Mouse (Mus musculus): ENCODE data around the gene Cuedc1.

DNA sequence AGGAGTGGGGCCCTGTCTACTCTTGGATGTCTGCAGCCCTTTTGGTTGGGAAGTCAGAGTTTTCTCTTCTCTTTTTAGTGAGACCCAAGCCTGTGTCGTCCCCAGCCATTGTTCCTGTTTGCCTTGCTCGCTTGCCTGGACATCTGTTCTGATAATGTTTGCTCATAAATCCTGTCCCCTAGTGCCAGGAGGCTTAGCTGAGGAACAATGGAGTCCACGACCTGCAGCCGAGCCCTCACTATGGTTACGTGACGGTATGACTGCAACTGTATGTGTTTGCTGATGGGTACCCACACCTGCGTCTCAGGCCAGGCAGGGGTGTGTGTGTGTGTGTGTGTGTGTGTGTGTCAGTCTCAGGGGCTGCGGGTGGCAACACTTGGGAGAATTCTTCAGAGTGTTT is 44.5 kb downstream of the Cuedc1 start:
- TF ChIP-seq CTCF (conservative IDR thresholded peaks at IDR 0.05; ENCODE audit: low read length) (no peak), POU5F1 (IDR thresholded peaks at IDR 0.05; ENCODE audit: borderline replicate concordance, low read length) (no peak)

All from E14TG2a.4 (cell line).